In the genomic region with DNA sequence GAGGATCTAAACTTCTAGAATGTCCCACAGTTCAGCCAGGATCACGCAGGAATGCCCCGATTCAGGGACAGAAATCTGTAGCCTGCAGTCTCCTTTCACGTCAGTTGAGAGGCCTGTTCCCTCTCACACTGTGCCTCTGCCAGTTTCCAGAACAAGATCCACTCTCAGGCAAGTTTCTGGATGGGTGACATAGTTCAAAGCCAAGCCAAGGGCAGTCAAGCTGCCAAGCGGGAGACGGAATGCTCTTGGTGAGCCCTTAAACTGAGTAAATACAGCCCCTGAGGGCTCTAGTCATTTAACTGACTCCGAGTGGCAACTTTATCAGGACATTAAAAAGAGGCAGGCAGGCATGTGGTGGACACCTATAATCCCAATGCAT, we compare ENCODE assay signal across 12 mouse cellular contexts. TPM values are rescaled to one million over a fixed set of nuclear protein-coding genes. Genes with fewer than 3 reads are reported as not detected.
A peak's percentile ranks its signal among the peaks of the same experiment; 100 is the strongest.
DNase-seq lines count a peak whose midpoint lies in the region; ATAC-seq lines count a peak whose summit lies in the region.
"Had no signal": no experiment of that assay in that cellular context is flagged by ENCODE, and none has a peak within 500 bp of the region (broad histone marks: within the 10 kb centered on the region; RNA-seq: fewer than 3 reads in every experiment).

No protein-coding gene starts in this region.

- H3K36me3 ChIP-seq in lung, embryonic 15.5 days = no peaks in the 10 kb centered on the region
- no peaks in the 10 kb centered on the region for H3K36me3 ChIP-seq in neural tube, embryonic 15.5 days
- no peaks in the 10 kb centered on the region for H3K36me3 ChIP-seq in hindbrain, embryonic 12.5 days
- H3K36me3 ChIP-seq: hindbrain, embryonic 15.5 days; liver, embryonic 13.5 days; midbrain, embryonic 13.5 days had no signal

- no peaks in the 10 kb centered on the region for H3K27me3 ChIP-seq in lung, embryonic 15.5 days
- no peaks in the 10 kb centered on the region for H3K27me3 ChIP-seq in neural tube, embryonic 15.5 days (replicated peaks)
- no peaks in the 10 kb centered on the region for H3K27me3 ChIP-seq in hindbrain, embryonic 12.5 days
- H3K27me3 ChIP-seq: forebrain, embryonic 13.5 days; liver, embryonic 13.5 days; midbrain, embryonic 13.5 days had no signal

- peak; percentile 37 for DNase-seq in gastrocnemius, postnatal 10 days
- peak; percentile 30 for DNase-seq in heart, postnatal 4 days
- no peak for DNase-seq in spleen, adult 18-20 months
- DNase-seq: liver, embryonic 13.5 days had no signal

- H3K27ac ChIP-seq in brown adipose tissue, adult 24 weeks (replicated peaks; ENCODE audit: low read depth, low read length) = peak overlapping the region; percentile 20; the same call in 1 of the 2 replicates
- peak overlapping the region; percentile 92 for H3K27ac ChIP-seq in lung, embryonic 15.5 days
- no peak overlapping the region for H3K27ac ChIP-seq in neural tube, embryonic 15.5 days (replicated peaks)
- H3K27ac ChIP-seq in hindbrain, embryonic 12.5 days = no peak overlapping the region
- H3K27ac ChIP-seq: forebrain, embryonic 13.5 days; hindbrain, embryonic 15.5 days; liver, embryonic 13.5 days; midbrain, embryonic 13.5 days had no signal

- ATAC-seq in lung, embryonic 15.5 days (ENCODE audit: borderline replicate concordance, extremely low read depth, low FRiP score, low TSS enrichment) = peak; percentile 80
- no peak for ATAC-seq in neural tube, embryonic 15.5 days (ENCODE audit: low FRiP score)
- ATAC-seq in hindbrain, embryonic 12.5 days (ENCODE audit: low FRiP score) = no peak
- ATAC-seq: forebrain, embryonic 13.5 days; midbrain, embryonic 13.5 days had no signal

- no peak overlapping the region for H3K4me2 ChIP-seq in lung, embryonic 15.5 days
- H3K4me2 ChIP-seq in neural tube, embryonic 15.5 days = no peak overlapping the region
- no peak overlapping the region for H3K4me2 ChIP-seq in hindbrain, embryonic 12.5 days (replicated peaks)
- H3K4me2 ChIP-seq: forebrain, embryonic 13.5 days; hindbrain, embryonic 15.5 days; liver, embryonic 13.5 days; midbrain, embryonic 13.5 days had no signal

- H3K9ac ChIP-seq in lung, embryonic 15.5 days = no peak overlapping the region
- H3K9ac ChIP-seq in neural tube, embryonic 15.5 days (replicated peaks) = no peak overlapping the region
- no peak overlapping the region for H3K9ac ChIP-seq in hindbrain, embryonic 12.5 days
- H3K9ac ChIP-seq: forebrain, embryonic 13.5 days; hindbrain, embryonic 15.5 days; liver, embryonic 13.5 days; midbrain, embryonic 13.5 days had no signal

- H3K4me3 ChIP-seq in brown adipose tissue, adult 24 weeks (ENCODE audit: insufficient read depth, low read depth, low read length) = no peak overlapping the region
- H3K4me3 ChIP-seq in lung, embryonic 15.5 days = no peak overlapping the region
- no peak overlapping the region for H3K4me3 ChIP-seq in neural tube, embryonic 15.5 days (replicated peaks)
- H3K4me3 ChIP-seq in hindbrain, embryonic 12.5 days = no peak overlapping the region
- H3K4me3 ChIP-seq: forebrain, embryonic 13.5 days; hindbrain, embryonic 15.5 days; liver, embryonic 13.5 days; midbrain, embryonic 13.5 days had no signal

- no peaks in the 10 kb centered on the region for H3K9me3 ChIP-seq in lung, embryonic 15.5 days
- H3K9me3 ChIP-seq in neural tube, embryonic 15.5 days (replicated peaks) = no peaks in the 10 kb centered on the region
- no peaks in the 10 kb centered on the region for H3K9me3 ChIP-seq in hindbrain, embryonic 12.5 days (replicated peaks)
- H3K9me3 ChIP-seq: forebrain, embryonic 13.5 days; hindbrain, embryonic 15.5 days; liver, embryonic 13.5 days; midbrain, embryonic 13.5 days had no signal

- no peaks in the 10 kb centered on the region for H3K4me1 ChIP-seq in brown adipose tissue, adult 24 weeks (ENCODE audit: control insufficient read depth, insufficient read depth, insufficient read length, low read length)
- H3K4me1 ChIP-seq in lung, embryonic 15.5 days = peaks cover 11% of the 10 kb centered on the region; the same call in 1 of the 2 replicates
- no peaks in the 10 kb centered on the region for H3K4me1 ChIP-seq in neural tube, embryonic 15.5 days
- peaks cover 4% of the 10 kb centered on the region; the same call in 1 of the 2 replicates for H3K4me1 ChIP-seq in hindbrain, embryonic 12.5 days
- H3K4me1 ChIP-seq: forebrain, embryonic 13.5 days; hindbrain, embryonic 15.5 days; liver, embryonic 13.5 days; midbrain, embryonic 13.5 days had no signal

- WGBS in lung, embryonic 15.5 days = 34% methylated on average over 6 of the region's 6 CpGs
- WGBS in neural tube, embryonic 15.5 days = 73% methylated on average over 6 of the region's 6 CpGs
- 73% methylated on average over 6 of the region's 6 CpGs for WGBS in hindbrain, embryonic 12.5 days

RNA-seq across cellular contexts. Expression of a gene that starts 32.7 kb away (rescaled TPM):
- polyA plus RNA-seq in brown adipose tissue, adult 24 weeks (2012; ENCODE audit: insufficient read depth, insufficient read length, missing spikeins) = not detected in 2 replicates
- total RNA-seq in gastrocnemius, postnatal 10 days (2021) = under 1 TPM; 0.14 to 0.26 TPM
- total RNA-seq in heart, postnatal 4 days (2021) = under 1 TPM; 0.05 to 0.07 TPM
- polyA plus RNA-seq in lung, embryonic 15.5 days (2015; fragmentation: Nextera tagmentation; extraction: Ambion mirVana) = 0.29 and 0.41 TPM in 2 replicates
- 0.04 and 0.14 TPM in 2 replicates for polyA plus RNA-seq in neural tube, embryonic 15.5 days (2015; fragmentation: Nextera tagmentation; extraction: Ambion mirVana)
- 0.07 and 0.10 TPM in 2 replicates for polyA plus RNA-seq in hindbrain, embryonic 12.5 days (2016; fragmentation: Nextera tagmentation; extraction: Ambion mirVana)
- polyA plus RNA-seq: forebrain, embryonic 13.5 days; liver, embryonic 13.5 days; neural tube, embryonic 14.5 days had no signal

RNA-seq across cellular contexts. Expression of a gene that starts 53.9 kb away (rescaled TPM):
- 730 and 804 TPM in 2 replicates for polyA plus RNA-seq in brown adipose tissue, adult 24 weeks (2012; ENCODE audit: insufficient read depth, insufficient read length, missing spikeins)
- total RNA-seq in gastrocnemius, postnatal 10 days (2021) = 1,000 to 10,000 TPM; 2,118 to 2,804 TPM
- 1,000 to 10,000 TPM; 1,405 to 1,430 TPM for total RNA-seq in heart, postnatal 4 days (2021)
- polyA plus RNA-seq in lung, embryonic 15.5 days (2015; fragmentation: Nextera tagmentation; extraction: Ambion mirVana) = 1,944 and 2,059 TPM in 2 replicates
- polyA plus RNA-seq in neural tube, embryonic 15.5 days (2015; fragmentation: Nextera tagmentation; extraction: Ambion mirVana) = 747 and 833 TPM in 2 replicates
- 743 and 783 TPM in 2 replicates for polyA plus RNA-seq in hindbrain, embryonic 12.5 days (2016; fragmentation: Nextera tagmentation; extraction: Ambion mirVana)

Comparison
In these comparisons a context has a peak if more than half of its experiments do, and no peak if none do; other contexts are left out.
1. H3K27ac ChIP-seq: peak in brown adipose tissue, adult 24 weeks (single experiment) and lung, embryonic 15.5 days (single experiment); none in neural tube, embryonic 15.5 days (single experiment) and hindbrain, embryonic 12.5 days (single experiment).
2. DNase-seq: peak in gastrocnemius, postnatal 10 days (single experiment) and heart, postnatal 4 days (single experiment); none in spleen, adult 18-20 months (0 of 2).